ENCODE assay signal across 17 mouse cellular contexts in genomic region chr9:41041404-41041803, GRCm38 (mm10). TPM values are rescaled to one million over a fixed set of nuclear protein-coding genes. Genes with fewer than 3 reads are reported as not detected.
"Had no signal": no experiment of that assay in that cellular context is flagged by ENCODE, and none has a peak within 500 bp of the region (broad histone marks: within the 10 kb centered on the region; RNA-seq: fewer than 3 reads in every experiment).

No protein-coding gene starts in this region.

- H3K4me2 ChIP-seq: limb, embryonic 13.5 days; midbrain, embryonic 12.5 days; neural tube, embryonic 13.5 days; stomach, embryonic 15.5 days had no signal

- ATAC-seq: midbrain, embryonic 16.5 days had no signal

- H3K9ac ChIP-seq: limb, embryonic 13.5 days; liver, embryonic 14.5 days; midbrain, embryonic 12.5 days; neural tube, embryonic 13.5 days; stomach, embryonic 15.5 days had no signal

- H3K4me3 ChIP-seq: layer of hippocampus, adult 2 months; limb, embryonic 13.5 days; midbrain, embryonic 12.5 days; neural tube, embryonic 13.5 days; stomach, embryonic 15.5 days had no signal

- H3K9me3 ChIP-seq: limb, embryonic 13.5 days; midbrain, embryonic 12.5 days; neural tube, embryonic 13.5 days; stomach, embryonic 15.5 days had no signal

- H3K36me3 ChIP-seq: limb, embryonic 13.5 days; midbrain, embryonic 12.5 days; stomach, embryonic 15.5 days had no signal

- H3K4me1 ChIP-seq: neural tube, embryonic 13.5 days; stomach, embryonic 15.5 days had no signal

- DNase-seq: kidney, postnatal 4 days; left cerebral cortex, postnatal 4 days; lung, adult 18-20 months; right cerebral cortex, postnatal 14 days; thymus, adult 2 months; thymus, postnatal 25 days had no signal

- H3K27ac ChIP-seq: layer of hippocampus, adult 2 months; limb, embryonic 13.5 days; liver, embryonic 14.5 days; midbrain, embryonic 12.5 days; neural tube, embryonic 13.5 days; stomach, embryonic 15.5 days had no signal

- H3K27me3 ChIP-seq: limb, embryonic 13.5 days; midbrain, embryonic 12.5 days; neural tube, embryonic 13.5 days; stomach, embryonic 15.5 days had no signal

RNA-seq across cellular contexts. Expression of gene Crtam, which starts 37.0 kb away (rescaled TPM):
- total RNA-seq: layer of hippocampus, postnatal 14 days; left cerebral cortex, adult 18-20 months; liver, adult 2 months had no signal
- polyA plus RNA-seq: liver, adult 2 months; lung, embryonic 16.5 days; midbrain, embryonic 12.5 days; stomach, embryonic 15.5 days had no signal
